Mouse (Mus musculus) CH12.LX (cell line): Measurements from ENCODE around the gene Tspan3.

Experiments used
- GABPA ChIP-seq: IDR thresholded peaks from 2 replicates; pipeline ENCODE4 v1.6.1; 2012; ENCODE audit warnings: low read depth, low read length, improper control_type of control experiment, inconsistent platforms; ENCODE audit not compliant: insufficient replicate concordance
- HCFC1 ChIP-seq: IDR thresholded peaks from 2 replicates; pipeline ENCODE4 v1.6.1; 2012; ENCODE audit warnings: low read depth, mild to moderate bottlenecking, inconsistent platforms, low read length, improper control_type of control experiment
- MEF2A ChIP-seq: IDR thresholded peaks from 2 replicates; pipeline ENCODE4 v1.6.1; 2014; ENCODE audit warnings: low read depth, mild to moderate bottlenecking, inconsistent platforms, low read length, improper control_type of control experiment, borderline replicate concordance
- NRF1 ChIP-seq: IDR thresholded peaks from 2 replicates; pipeline ENCODE4 v1.6.1; 2014; ENCODE audit warnings: low read depth, mild to moderate bottlenecking, inconsistent platforms, low read length, improper control_type of control experiment, moderate library complexity
- ZKSCAN1 ChIP-seq: IDR thresholded peaks from 2 replicates; pipeline ENCODE4 v1.6.1; 2012; ENCODE audit warnings: low read depth, inconsistent platforms, low read length, improper control_type of control experiment, borderline replicate concordance
- ZNF384 ChIP-seq: IDR thresholded peaks from 2 replicates; pipeline ENCODE4 v1.6.1; 2012; ENCODE audit warnings: low read depth, low read length, improper control_type of control experiment, inconsistent platforms

DNA sequence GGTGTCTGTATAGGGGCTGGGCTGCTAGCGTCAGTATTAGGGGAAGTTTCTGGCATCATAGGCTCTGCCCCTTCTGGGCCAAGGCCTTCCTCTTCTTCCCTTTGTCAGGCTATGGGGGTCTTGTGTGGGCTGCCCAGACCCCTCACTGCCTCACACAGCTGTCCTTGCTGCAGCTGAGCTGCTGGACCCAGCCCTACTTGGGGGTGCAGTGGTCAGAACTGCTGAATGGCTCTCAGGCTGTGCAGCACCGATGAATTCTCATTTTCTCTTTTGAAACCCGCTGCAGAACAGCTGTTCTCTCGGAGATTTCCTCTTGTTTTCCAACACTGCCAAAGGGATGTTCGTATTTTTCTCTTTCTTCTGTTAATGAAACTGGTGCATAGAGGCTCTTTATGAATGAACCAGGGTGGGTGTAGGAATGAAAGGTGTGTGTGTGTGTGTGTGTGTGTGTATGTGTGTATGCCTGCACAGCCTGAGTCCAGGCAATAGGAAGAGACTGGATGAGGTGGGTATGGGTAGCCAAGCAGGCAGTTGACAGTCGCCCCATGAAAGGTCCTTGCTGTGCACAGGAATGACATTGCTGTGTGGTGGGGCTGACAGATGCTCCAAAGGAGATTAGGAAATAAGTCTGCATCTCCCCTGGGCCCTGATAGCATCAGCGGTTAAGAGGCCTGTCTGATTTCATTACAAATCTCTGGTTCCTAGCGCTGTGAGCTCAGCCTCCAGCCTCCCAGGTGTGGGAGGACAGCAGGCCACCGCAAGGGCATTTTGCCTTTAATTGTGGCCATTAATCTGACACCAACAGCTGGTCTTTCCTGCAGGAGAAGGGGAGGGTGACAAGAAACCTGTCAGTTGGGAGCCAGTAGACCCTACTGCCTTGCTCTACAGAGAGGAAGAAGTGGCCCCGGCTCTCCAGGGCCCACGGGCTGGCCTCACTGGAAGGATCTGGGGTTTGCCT is 26.5 kb upstream of the Tspan3 start:
- TF ChIP-seq ZKSCAN1: no peak
- TF ChIP-seq ZNF384: no peak
- TF ChIP-seq HCFC1: no peak
- no peak for TF ChIP-seq MEF2A
- no peak for TF ChIP-seq NRF1
- no peak for TF ChIP-seq GABPA
